Mouse (Mus musculus): ENCODE measurements at regions not wholly inside any gene's neighbourhood (a gene's known extent, or its start where the extent isn't known, plus 50 kb on each side); places are given as distances from the start of the nearest gene placed in this dataset.

DNA sequence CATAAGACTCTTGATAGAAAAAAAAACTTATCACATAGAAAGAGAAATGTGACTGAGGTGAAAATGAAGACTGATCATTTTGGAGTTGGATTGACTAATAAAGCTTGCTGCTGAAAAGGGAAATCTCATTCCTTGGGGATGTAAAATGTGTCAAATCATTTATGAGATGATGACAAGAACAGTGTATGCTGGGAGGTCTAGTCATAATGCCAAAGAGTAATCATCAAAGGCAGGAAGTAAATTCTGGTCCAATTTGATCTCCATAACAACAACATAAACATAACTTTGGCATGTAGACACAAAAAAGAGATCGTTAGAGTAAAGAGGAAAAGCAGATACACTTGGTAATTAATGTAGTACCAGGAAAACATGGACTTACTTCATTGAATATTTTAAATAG, 470.9 kb downstream of the Phex start:
- TF ChIP-seq CTCF (IDR thresholded peaks at IDR 0.05 in 2 of 3, conservative IDR thresholded peaks at IDR 0.05 in 1 of 3; ENCODE audit: control insufficient read depth in 1 of 3, insufficient read depth in 1 of 3, low read depth in 2 of 3, low read length in 3 of 3, poor library complexity in 1 of 3, severe bottlenecking in 1 of 3): no peak
- TF ChIP-seq TCF12 (IDR thresholded peaks at IDR 0.05; ENCODE audit: low read depth, low read length): no peak
- no peak for TF ChIP-seq CHD1 (IDR thresholded peaks at IDR 0.05; ENCODE audit: low read depth, low read length)
